Mouse (Mus musculus) right cerebral cortex, postnatal 4 days (tissue): Measurements from ENCODE around the gene Sox5.

Source experiments
- DNase-seq: peaks from one replicate; pipeline ENCODE4 v3.0.0-alpha.2; 2022

Gene Sox5

GRCm38 (mm10) chr6:144167058-144167457 is 614.7 kb downstream of the Sox5 start:
- no peak for DNase-seq

- no peak for DNase-seq
These were observed 615.1 kb downstream of the Sox5 start for GRCm38 (mm10) chr6:144166651-144167050.

DNA sequence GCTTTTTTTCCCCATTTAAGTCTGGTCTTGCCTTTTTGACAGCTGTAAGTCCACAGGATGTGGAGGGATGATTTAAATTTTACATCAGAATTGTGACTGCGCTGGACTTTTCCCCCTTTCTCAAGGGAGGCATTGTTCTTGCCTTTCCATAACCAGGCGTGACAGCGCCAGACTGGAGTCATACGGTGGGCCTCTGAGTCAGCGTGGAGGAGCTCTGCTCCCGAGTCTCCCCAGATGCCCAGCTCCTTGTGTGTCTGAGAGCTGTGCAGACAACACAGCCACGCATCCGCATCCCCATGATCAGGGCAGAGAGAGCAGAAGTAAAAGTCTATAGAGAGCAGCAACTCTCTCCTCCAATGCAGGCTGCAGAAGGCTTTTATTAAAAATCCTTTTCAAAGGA is 615.7 kb downstream of the Sox5 start:
- peak; percentile 22 for DNase-seq

- no peak for DNase-seq
These were observed 618.3 kb downstream of the Sox5 start for GRCm38 (mm10) chr6:144163501-144163900.

DNA sequence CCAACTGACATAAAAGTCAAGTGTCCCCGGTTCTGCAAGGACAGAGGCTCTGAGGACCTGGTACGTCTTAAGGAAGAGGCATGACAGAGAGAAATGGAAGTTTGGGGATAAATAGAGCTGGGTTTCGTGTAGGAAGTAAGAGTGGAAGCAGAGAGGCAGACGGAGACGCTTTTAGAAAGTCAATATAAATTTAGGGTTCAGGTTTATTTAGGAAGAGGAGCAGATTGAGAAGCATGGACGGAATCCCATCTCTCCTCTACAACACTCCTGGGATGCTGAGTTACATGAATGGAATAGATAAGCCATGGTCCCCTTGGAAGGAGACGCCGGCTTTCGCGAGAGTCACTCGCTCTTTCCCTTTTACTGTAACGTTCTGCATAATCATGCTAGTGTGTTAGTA is 623.1 kb downstream of the Sox5 start:
- DNase-seq = no peak

DNA sequence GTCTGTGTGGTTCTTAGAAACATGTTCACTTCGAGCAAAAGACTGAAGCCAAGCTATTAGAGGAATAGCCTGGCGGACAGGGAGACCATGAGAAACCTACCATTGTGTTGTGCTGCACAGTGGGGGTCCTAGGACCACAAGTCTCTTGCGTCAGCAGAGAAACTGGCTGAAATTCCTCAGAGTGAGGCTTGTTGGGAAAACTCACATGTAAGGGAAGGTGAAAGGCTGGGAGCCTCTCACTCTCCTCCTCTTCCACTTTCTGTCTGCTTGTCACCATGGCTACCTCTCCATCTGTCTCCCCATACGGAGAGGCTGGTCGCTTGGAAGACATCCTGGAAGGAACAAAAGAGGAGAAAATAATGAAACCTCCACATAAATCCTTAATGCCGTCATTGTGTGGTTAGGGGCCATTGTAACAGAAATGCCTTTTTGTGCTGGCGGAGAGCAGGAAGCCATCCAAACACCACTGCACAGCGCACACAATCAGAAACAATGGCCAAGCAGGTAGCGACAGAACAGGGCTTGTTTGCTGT is 626.8 kb downstream of the Sox5 start:
- DNase-seq = no peak

DNA sequence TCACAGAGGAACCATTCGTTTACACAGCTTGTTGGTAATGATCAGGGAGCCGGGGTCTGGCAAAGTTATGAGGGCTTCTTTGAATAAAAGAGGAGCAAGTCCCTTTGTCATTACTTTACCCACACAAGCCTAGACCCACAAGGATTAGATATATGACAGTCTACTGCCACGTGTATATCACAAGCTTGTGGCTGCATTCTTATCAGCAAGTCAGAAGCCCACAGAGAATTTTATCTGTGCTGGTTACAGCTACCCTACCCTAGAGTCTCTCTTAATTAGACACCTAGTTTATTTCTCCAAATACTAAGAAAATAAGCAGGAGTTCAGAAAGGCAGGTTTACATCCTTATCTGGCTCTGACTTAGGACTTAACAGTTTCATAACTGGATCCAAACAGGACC is 629.8 kb downstream of the Sox5 start:
- no peak for DNase-seq

DNA sequence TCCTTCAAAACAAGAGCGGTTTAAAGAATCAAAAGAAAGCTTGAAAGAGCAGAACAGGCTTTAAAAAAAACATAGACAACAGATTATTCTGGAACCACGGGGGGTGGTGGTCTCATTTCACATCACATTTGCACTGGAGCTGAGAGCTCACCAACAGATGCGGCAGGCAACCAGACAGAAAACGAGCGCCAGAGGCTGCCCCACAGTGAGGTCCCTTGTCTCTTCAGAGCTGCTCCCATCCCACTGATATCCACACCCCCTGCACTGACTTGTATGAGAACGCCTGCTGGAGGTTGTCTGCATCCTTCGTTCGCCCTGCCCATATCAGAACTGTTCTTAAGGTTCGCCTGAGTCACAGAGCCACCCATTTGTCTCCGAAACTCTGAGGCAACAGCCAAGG is 630.7 kb downstream of the Sox5 start:
- no peak for DNase-seq

DNA sequence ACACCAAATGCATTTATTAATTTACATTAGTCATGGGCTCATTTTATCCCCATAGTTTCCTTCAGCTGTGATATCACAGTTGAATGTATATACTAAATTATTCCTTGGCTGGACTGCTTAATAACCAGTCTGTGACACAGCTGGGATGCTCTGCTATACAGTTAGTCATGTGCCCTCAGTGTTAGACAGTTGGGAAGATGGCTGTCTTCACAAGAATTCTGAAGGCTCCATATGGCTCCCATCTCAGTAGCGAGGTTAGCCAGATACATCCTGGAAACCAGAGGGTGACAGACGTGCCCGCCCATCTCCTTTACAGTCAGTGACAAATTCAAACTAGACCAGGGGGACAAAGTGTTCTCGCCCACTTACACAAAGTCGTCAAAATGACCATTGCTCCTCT is 644.4 kb downstream of the Sox5 start:
- no peak for DNase-seq

- DNase-seq = no peak
These were observed 644.9 kb downstream of the Sox5 start for GRCm38 (mm10) chr6:144136894-144137293.

GRCm38 (mm10) chr6:144129927-144130326 is 651.9 kb downstream of the Sox5 start:
- DNase-seq = no peak

DNA sequence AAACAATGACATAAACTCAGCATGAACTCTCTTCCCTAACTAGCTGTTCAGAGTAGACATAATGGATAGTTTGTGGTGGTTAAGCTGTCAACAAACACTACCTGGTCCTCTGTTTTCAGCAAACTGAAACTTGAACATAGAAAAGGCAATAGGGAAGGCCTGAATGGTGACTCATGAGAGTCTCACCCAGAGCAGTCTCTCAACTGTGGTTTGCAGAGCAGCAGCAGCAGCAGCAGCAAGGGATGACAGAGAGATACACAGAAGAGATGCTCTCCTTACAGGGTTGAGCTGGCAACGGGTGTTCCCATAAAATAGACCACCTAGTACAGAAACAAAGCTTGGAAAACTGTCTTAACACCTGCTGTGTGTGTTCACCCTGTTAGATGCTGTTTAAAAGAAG is 661.8 kb downstream of the Sox5 start:
- DNase-seq = no peak

- DNase-seq = no peak
These were observed 665.1 kb downstream of the Sox5 start for GRCm38 (mm10) chr6:144116646-144117045.

DNA sequence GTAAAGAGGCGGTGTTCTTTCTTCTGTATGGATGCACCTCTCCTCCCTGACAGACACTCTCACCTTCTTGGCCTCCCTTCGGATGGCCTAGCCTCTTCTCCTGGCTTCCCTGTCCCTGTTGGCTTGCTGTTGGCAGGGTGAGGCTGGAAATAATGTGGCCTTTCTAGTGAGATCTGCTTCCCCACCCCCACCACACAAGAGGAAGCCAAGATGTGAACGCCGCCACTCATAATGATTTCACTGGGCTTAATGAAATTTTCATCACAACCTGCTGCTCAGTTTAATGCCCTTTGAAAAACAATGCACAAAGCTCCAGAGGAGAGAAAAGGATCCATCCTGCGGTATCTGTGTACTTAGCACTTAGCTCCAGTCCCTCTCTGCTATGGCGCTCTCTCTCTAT is 670.2 kb downstream of the Sox5 start:
- no peak for DNase-seq

- DNase-seq = no peak
These were observed 674.9 kb downstream of the Sox5 start for GRCm38 (mm10) chr6:144106848-144107247.

GRCm38 (mm10) chr6:144105645-144106044 is 676.1 kb downstream of the Sox5 start:
- DNase-seq = no peak

DNA sequence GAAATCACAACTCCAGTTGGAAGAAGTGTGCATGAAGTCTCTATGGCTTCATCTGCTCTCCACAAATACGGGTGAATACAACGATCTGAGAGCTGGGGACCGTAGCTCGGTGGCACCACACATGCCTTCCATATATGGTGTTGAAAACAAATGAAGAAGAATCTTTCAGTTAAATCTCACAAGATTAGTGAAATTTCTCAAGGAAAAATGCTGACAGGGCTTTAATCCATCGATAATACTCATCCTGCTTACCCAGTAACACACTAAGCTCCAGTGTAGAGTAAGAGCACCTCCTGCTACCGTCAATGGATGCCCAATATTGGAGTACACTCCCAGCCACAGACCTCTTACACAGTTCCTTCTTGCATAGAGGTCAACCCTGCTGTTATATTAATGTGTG is 678.2 kb downstream of the Sox5 start:
- DNase-seq = no peak

GRCm38 (mm10) chr6:144100852-144101251 is 680.9 kb downstream of the Sox5 start:
- DNase-seq = no peak

GRCm38 (mm10) chr6:144098119-144098518 is 683.7 kb downstream of the Sox5 start:
- DNase-seq = no peak

DNA sequence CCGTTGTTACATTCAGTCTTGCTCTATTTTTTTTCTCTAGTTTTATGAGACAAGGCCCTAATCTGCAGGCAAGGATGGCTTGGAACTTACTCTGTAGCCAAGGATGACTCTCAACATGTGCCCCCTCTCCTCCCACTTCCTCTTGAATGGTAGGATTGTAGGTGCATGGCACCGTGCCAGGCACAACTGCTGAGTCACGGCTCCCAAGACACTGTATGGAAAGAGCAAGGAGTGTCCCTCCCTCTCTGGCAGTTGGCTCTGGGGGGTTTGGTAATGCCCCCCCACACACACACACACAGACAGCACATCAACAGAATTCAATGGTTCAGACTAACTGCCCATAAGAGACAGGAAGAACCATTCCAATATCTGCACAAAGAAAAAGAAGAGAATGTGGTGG is 693.5 kb downstream of the Sox5 start:
- no peak for DNase-seq

DNA sequence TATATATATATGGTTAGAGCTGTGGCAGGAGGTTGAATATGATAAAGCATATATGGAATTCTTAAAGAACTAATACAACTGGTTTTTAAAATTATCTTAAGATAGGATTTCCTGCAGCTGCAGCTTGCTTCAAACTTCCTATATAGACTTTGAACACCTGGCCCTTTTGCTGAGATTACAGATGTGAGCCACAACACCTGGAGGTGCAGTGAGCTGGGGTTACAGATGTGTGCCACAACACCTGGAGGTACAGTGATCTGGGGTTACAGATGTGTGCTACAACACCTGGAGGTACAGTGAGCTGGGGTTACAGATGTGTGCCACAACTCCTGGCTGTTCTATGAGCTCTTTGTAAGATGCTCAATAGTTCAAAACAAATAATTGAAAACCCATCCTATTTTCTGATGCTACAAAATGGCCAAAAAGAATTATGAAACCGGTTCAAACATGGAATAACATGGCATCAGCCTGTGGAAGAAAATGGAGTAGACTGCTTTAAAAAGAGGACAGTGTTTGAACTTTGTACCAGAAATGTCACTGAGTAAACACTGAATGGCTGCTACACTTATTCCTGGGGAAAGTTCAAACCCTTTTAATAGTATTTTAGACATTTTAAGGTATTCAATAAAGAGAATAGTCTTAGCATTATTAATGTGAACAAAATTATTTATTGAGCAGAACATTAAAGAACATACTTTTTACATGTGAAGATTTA is 695.5 kb downstream of the Sox5 start:
- DNase-seq = no peak

- DNase-seq = no peak
These were observed 699.5 kb downstream of the Sox5 start for GRCm38 (mm10) chr6:144082297-144082696.

DNA sequence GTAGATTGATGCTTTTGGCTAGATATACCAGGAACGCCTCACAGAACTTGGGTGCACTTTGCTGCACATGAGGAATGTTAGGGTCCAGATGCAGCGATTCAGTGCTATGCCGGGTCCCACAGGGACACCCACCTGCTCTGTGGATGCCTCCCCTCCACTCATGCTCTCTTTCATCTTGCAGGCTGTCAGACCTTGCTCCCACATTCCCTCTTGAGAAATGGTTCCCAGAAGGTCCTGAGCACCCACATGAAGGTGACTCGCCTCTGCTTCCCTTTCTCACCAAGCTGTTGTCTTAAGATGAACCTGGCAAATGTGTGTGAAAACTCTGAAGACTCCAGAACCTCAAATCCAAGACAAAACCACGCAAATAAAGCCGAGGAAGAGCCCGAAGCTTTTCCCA is 704.0 kb downstream of the Sox5 start:
- DNase-seq = no peak

DNA sequence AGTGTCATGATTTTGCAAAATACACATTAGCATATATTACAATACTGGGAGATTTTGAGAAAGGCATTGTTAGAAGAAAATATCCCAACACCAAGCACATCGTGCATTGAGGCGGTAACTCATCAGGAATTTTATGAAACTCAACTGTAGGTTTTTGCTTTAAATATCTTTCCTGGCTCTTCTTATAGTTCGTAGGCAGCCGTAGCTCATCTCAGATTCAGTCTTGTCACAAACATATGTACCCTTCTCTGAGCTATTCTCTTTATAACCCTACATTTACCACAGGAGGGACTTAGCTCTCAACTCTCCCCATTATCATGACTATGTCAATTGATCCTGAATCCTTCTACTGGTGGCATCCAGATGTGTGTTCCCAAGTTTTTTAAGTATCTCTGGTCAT is 705.4 kb downstream of the Sox5 start:
- DNase-seq = no peak

DNA sequence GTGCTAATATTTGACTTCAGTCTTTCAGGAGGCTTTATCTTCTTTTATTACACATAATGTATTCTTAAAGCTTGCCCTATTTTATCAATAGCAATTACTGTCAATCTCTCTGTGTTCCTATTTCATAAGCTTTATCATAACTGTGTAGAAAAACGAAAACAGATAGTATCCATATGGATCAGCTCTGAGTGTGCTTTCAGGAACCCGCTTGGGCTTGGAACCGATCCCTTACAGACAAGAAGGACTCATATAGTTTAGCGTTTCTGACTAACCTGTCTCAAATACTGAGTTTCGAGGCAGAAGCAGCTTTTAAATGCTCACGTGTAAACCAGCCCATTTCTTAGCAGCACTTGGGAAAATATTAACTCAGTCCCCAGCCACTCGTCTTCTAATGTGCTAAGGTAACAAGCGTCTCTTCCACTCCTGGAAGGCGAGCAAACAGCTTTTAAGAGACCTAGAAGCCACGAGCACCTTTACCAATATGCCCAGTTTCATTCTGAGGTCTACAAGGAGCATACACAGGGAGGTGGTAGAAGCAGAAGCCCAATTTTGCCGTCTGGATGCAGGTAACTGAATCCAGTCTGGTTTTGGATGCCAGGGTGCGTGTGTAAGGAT is 706.3 kb downstream of the Sox5 start:
- DNase-seq = no peak
